Comparison of ENCODE assay signal across 14 mouse cellular contexts in the genomic region with DNA sequence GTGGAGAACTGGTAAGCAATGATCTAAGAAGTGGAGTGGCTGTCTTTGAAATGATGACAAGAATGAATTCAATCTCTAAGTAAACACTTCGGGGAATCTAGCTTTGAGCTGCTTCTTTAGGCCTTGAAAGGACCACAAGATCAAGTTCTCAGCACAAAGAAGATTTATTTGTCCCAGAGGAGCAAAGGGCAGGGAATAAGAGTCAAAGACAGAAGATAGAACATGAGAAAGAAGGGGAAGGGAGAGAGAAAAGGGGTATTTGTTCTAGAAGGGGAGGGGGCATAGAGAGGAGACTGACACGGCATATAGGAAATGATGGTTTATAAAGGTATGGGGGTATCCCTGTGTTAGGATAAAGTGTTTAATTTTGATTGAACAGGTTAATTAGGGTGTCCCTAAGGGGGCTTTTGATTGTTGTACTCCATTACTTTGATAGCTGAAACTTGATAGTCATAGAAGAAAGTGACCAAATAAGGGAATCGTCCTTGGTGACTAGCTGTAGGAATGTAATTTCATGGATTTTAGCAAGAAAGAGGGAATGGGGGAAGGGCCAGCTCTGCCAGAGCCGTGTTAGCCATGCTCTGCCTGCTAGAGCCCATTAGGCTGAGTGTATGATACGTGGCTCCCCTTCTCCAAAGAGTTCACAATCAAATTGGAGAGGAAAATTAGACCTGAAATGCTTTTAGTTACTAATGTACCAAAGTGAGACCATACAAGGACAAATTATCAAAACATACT.
DNase-seq lines count a peak whose midpoint lies in the region; ATAC-seq and TF ChIP-seq lines count a peak whose summit lies in the region.
"Had no signal": no experiment of that assay in that cellular context is flagged by ENCODE, and none has a peak within 500 bp of the region (broad histone marks: within the 10 kb centered on the region; RNA-seq: fewer than 3 reads in every experiment).

No protein-coding gene starts in this region.

- no peak overlapping the region for H3K4me3 ChIP-seq in kidney, embryonic 14.5 days (ENCODE audit: low read length)
- H3K4me3 ChIP-seq in embryonic facial prominence, embryonic 12.5 days = no peak overlapping the region
- no peak overlapping the region for H3K4me3 ChIP-seq in midbrain, embryonic 12.5 days
- no peak overlapping the region for H3K4me3 ChIP-seq in liver, postnatal 0 days (ENCODE audit: low read depth, low read length)
- H3K4me3 ChIP-seq: embryonic facial prominence, embryonic 13.5 days; forebrain, embryonic 12.5 days had no signal

- no peaks in the 10 kb centered on the region for H3K9me3 ChIP-seq in kidney, embryonic 14.5 days (ENCODE audit: control insufficient read depth, low read length)
- H3K9me3 ChIP-seq in embryonic facial prominence, embryonic 12.5 days = no peaks in the 10 kb centered on the region
- H3K9me3 ChIP-seq in midbrain, embryonic 12.5 days = no peaks in the 10 kb centered on the region
- H3K9me3 ChIP-seq in liver, postnatal 0 days (ENCODE audit: low read length) = no peaks in the 10 kb centered on the region
- H3K9me3 ChIP-seq: embryonic facial prominence, embryonic 13.5 days; forebrain, embryonic 12.5 days had no signal

- TF ChIP-seq EP300 in liver, postnatal 0 days (IDR thresholded peaks at IDR 0.05; ENCODE audit: low read depth) = no peak

- peaks cover 4% of the 10 kb centered on the region; the same call in 1 of the 2 replicates for H3K4me1 ChIP-seq in kidney, embryonic 14.5 days (ENCODE audit: control insufficient read depth, insufficient read depth, low read length)
- peaks cover 23% of the 10 kb centered on the region for H3K4me1 ChIP-seq in embryonic facial prominence, embryonic 12.5 days
- H3K4me1 ChIP-seq in midbrain, embryonic 12.5 days = peaks cover 13% of the 10 kb centered on the region; the same call in 1 of the 2 replicates
- H3K4me1 ChIP-seq in liver, postnatal 0 days (ENCODE audit: insufficient read depth) = no peaks in the 10 kb centered on the region

- no peaks in the 10 kb centered on the region for H3K27me3 ChIP-seq in kidney, embryonic 14.5 days (ENCODE audit: control insufficient read depth, insufficient read depth, low read length)
- H3K27me3 ChIP-seq in embryonic facial prominence, embryonic 12.5 days = no peaks in the 10 kb centered on the region
- no peaks in the 10 kb centered on the region for H3K27me3 ChIP-seq in midbrain, embryonic 12.5 days
- H3K27me3 ChIP-seq in liver, postnatal 0 days (ENCODE audit: insufficient read depth, low read length) = no peaks in the 10 kb centered on the region
- H3K27me3 ChIP-seq: embryonic facial prominence, embryonic 13.5 days; forebrain, embryonic 12.5 days had no signal

- H3K36me3 ChIP-seq in kidney, embryonic 14.5 days (ENCODE audit: control insufficient read depth, insufficient read depth, low read length) = no peaks in the 10 kb centered on the region
- no peaks in the 10 kb centered on the region for H3K36me3 ChIP-seq in embryonic facial prominence, embryonic 12.5 days
- no peaks in the 10 kb centered on the region for H3K36me3 ChIP-seq in midbrain, embryonic 12.5 days
- no peaks in the 10 kb centered on the region for H3K36me3 ChIP-seq in liver, postnatal 0 days (replicated peaks; ENCODE audit: insufficient read depth, low read length)
- H3K36me3 ChIP-seq: embryonic facial prominence, embryonic 13.5 days; forebrain, embryonic 12.5 days had no signal

- ATAC-seq in kidney, embryonic 14.5 days (ENCODE audit: low FRiP score, low TSS enrichment) = peak; percentile 68; the same call in 1 of the 2 replicates
- ATAC-seq in embryonic facial prominence, embryonic 12.5 days (ENCODE audit: insufficient number of reproducible peaks, insufficient read depth, low FRiP score, low TSS enrichment) = no peak
- peak; percentile 57 for ATAC-seq in midbrain, embryonic 12.5 days (ENCODE audit: low FRiP score, low read depth)
- no peak for ATAC-seq in liver, postnatal 0 days
- ATAC-seq: CD4-positive, CD25-positive, alpha-beta regulatory T cell, adult 4 months had no signal

- no peak for DNase-seq in kidney, postnatal 25 days
- peak; percentile 56 for DNase-seq in embryo, embryonic 11 days
- no peak for DNase-seq in thymus, postnatal 14 days
- DNase-seq in liver, postnatal 0 days = no peak
- DNase-seq: adrenal gland, adult 8-10 months; cerebellum, adult 8-10 months; heart, postnatal 10 days; kidney, adult 9 months had no signal

- WGBS in kidney, embryonic 14.5 days = 21% methylated on average over 5 of the region's 5 CpGs
- 17% methylated on average over 5 of the region's 5 CpGs for WGBS in embryonic facial prominence, embryonic 12.5 days
- WGBS in midbrain, embryonic 12.5 days = 32% methylated on average over 5 of the region's 5 CpGs
- WGBS in liver, postnatal 0 days (ENCODE audit: insufficient replicate concordance) = 70% methylated on average over 5 of the region's 5 CpGs

- no peak for TF ChIP-seq CTCF in liver, postnatal 0 days (IDR thresholded peaks at IDR 0.05; ENCODE audit: low read depth)

- no peak overlapping the region for H3K9ac ChIP-seq in kidney, embryonic 14.5 days (ENCODE audit: low read depth, low read length)
- no peak overlapping the region for H3K9ac ChIP-seq in embryonic facial prominence, embryonic 12.5 days
- no peak overlapping the region for H3K9ac ChIP-seq in midbrain, embryonic 12.5 days (replicated peaks)
- H3K9ac ChIP-seq in liver, postnatal 0 days (replicated peaks) = no peak overlapping the region
- H3K9ac ChIP-seq: embryonic facial prominence, embryonic 13.5 days; forebrain, embryonic 12.5 days had no signal

- H3K4me2 ChIP-seq in kidney, embryonic 14.5 days (replicated peaks; ENCODE audit: low read depth, low read length) = no peak overlapping the region
- no peak overlapping the region for H3K4me2 ChIP-seq in embryonic facial prominence, embryonic 12.5 days (replicated peaks)
- H3K4me2 ChIP-seq in midbrain, embryonic 12.5 days (replicated peaks) = no peak overlapping the region
- no peak overlapping the region for H3K4me2 ChIP-seq in liver, postnatal 0 days (ENCODE audit: low read depth, low read length)
- H3K4me2 ChIP-seq: embryonic facial prominence, embryonic 13.5 days; forebrain, embryonic 12.5 days had no signal

- H3K27ac ChIP-seq in kidney, embryonic 14.5 days (ENCODE audit: low read depth, low read length) = no peak overlapping the region
- H3K27ac ChIP-seq in embryonic facial prominence, embryonic 12.5 days = peak overlapping the region; percentile 67; the same call in 1 of the 2 replicates
- H3K27ac ChIP-seq in midbrain, embryonic 12.5 days (replicated peaks) = no peak overlapping the region; the same call in 1 of the 2 replicates
- H3K27ac ChIP-seq in liver, postnatal 0 days (ENCODE audit: low read depth) = no peak overlapping the region

Comparison
In these comparisons a context has a peak if more than half of its experiments do, and no peak if none do; other contexts are left out.
1. ATAC-seq: peak in kidney, embryonic 14.5 days (single experiment) and midbrain, embryonic 12.5 days (single experiment); none in embryonic facial prominence, embryonic 12.5 days (single experiment) and liver, postnatal 0 days (single experiment).